Mouse (Mus musculus): ENCODE measurements around the gene Tsen15.
"Not testable (repeated sequence)": the region's sequence is repeated elsewhere in the genome, so short reads cannot be mapped to it uniquely, and the experiment has no call there.

Tsen15 gene

DNA sequence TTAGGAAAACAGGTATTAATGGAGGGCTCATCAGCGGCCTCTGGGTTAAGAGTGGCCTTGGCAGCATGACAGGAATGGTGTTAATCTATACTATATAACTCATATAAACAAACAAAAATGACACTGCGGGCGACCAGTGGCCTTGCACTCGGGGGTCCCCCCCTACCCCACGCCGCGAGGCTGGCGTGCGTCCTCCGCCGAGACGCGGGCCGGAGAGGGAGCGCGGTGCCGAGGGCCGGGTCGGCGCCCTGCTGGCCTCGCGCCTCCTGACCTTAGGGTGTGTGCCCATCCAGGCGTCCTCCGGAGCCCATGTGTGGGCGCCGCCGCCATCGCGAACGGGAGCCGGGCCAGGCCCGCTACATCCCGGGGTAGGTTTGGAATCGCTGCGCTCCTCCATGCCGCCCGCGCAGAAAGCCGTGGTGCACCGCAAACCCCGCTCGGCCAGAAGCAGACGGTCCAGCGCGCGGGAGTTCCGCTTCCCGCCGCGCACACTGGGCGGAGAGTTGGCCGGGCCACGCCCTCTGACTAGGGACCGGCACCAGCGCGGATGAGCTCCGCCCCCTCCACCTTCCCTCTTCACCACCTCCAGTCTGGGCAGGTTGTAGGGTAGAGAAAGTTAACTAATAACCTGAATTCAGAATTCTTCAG lies at the start of gene Tsen15:
Gene Tsen15, minus strand, starts transcription at position 501 of the 648 bp plus-strand sequence.
- peak; percentile 92 to 94 for DNase-seq

DNA sequence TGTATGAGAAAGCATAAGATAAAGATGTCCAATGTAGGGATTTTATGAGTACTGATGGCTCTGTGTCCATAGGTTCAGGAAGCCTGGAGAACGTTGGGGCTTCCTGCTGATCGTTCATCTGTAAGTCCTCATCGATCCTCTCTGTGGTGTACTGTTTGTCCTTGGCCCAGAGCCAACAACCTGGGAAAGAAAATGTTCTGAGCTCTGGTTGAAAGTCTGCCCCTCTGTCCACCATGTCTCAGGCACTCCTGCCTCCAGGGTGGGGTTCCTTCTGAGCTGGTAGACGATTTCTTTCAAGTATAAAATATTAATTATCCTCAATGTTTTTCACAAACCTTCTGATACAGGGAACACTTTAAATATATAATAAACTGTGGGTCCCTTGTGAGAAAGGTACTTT lies 47.7 kb upstream of the Tsen15 start:
- DNase-seq: no peak

DNA sequence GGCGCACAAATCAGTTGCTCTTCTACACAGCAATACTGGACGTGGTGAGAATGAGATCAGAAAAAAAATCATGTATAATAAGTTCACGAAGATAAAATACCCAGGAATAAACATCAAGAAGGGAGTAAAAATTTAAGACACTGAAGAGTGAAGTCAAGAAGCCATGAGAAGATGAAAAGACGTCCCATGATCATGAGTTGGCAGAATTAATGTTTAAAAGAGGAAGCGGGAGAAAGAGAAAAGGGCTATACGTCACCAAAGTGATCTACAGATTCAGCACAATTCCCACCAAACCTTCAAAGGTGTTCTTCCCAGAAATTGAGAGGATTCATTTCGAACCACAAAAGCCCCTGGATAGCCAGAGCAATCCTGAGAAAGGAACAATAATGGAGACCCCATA lies 43.3 kb upstream of the Tsen15 start:
- no peak for DNase-seq

DNA sequence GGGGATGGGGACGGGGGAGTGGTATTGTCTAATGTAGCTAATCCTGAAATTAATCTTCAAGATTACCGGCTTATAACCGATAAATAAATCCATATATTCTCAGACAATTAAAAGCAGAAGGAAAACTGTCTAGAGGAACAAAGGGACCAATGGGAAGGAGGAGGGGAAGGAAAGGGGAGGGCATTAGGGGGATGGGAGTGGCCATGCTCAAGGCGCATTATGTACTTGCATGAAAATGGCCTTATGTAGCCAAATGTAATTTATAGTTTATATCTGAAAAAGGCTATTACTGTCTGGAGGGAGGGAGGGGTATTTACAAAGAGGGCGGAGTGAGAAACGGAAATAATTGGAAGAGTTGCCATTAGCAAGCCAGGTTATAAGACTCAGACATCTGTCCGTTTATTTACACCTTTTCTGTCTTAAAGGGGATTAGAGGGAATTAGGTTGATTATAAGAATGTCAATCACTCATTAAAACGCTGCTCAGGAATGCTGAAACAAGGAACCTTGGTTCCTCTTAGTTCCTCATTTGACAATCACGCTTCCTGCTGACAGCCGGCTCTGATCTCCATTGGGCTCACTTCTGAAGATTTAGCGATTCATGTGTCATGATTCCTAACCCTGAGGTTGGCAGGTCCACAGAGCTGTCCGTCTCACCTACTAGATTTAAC lies 41.6 kb upstream of the Tsen15 start:
- DNase-seq: no peak

DNA sequence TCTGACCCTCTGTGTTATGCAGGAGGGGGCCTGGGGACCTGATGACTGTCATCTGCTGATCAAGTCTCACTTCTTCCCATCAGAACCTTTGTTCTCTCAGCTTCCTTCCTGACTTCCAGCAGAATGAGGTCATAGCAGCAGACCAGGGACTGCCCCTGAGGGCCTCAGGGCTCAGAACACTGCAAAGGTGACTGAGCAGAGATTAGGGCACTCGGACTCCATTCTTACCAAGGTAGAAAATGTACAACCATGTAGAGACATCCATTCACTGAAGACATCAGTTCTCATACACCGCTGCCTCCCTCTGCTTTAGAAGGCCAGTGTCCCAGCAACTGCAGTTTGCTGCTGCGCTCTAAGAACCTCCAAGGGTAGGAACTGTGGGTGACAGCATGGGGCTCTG lies 36.6 kb upstream of the Tsen15 start:
- DNase-seq: no peak

DNA sequence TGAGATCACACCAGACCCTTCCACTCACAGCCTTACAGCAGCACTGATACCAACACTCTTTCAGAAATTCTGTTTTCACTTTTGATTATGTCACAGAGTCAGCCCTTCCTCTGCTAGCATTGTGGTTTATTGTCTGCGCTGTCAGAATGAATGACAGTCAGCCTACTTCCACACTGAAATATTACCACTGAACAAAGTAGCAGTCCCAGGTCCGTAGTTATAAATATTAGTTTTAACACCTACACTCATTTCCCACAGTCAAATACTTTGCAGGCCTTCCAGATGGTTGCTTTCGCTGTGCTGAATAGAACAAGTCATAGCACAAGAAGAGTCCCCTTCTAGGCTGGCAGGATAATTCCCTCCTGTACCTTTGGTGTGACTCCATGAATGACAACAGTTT lies 35.8 kb upstream of the Tsen15 start:
- DNase-seq: no peak

DNA sequence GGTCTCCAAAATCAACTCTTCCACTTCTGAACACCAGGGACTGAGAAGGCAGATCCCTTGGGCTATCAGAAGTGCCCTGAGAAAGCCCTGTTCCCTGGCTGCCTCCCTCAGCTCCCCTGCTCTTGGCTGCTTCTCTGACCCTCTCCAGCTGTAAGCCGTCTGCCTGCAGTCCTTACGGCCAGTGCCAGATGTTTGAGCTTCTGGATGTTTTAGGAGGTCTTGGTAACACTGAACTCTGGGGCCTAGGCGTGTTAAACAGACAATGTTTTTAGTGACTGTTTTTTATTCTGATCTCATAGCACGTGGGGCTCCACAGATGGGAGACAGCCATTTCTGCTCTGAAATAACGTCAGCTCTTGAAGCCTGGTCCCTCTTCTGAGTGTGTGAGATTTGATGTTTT lies 31.1 kb upstream of the Tsen15 start:
- DNase-seq: peak; percentile 43 to 56

DNA sequence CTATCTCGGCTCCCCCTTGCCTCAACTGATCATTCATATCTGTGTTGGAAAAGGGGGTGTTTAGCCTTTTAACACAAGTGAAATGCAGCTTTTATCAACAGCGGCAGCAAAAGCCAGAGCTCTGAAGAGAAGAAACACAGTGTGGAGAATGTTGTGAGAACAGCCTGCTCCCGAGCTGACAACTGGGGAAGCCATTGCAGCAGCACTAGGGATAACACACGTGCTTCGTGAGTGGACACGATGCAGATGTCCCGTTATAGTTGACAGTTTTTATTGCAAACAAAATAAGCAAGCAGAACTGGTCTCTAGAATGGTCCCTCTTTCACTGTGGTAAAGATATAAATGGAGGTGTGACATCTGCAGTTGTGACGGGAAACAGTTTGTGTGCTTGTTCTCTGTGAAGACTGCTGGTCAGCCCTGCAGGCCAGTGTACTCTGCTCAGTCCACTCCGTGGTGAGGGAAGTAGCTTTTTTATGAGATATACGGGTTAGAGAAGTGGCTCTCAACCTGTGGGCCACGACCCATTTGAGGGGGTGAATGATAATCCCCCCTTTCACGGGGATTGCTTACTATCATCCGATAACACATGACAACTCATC lies 29.9 kb upstream of the Tsen15 start:
- DNase-seq: peak; percentile 40 to 56

DNA sequence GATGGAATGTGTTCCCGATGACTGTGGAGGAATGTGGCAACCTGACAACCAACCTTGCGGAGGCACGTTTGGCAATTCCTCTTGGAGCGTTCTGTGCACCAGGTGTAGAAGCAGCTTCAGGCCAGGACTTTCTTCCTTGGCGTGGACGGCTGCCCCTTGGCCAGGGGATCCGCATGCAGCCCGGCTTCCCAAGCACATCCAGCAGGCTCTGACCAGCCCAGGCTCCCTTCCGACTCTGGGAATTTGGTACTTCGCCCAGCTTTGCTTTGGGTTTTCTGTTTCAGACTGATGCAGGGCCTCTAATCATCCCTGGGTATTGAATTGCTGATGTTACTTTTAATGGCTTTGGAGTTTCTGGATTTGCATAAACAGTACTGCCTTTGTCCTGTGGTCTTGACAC lies 28.0 kb upstream of the Tsen15 start:
- no peak for DNase-seq

DNA sequence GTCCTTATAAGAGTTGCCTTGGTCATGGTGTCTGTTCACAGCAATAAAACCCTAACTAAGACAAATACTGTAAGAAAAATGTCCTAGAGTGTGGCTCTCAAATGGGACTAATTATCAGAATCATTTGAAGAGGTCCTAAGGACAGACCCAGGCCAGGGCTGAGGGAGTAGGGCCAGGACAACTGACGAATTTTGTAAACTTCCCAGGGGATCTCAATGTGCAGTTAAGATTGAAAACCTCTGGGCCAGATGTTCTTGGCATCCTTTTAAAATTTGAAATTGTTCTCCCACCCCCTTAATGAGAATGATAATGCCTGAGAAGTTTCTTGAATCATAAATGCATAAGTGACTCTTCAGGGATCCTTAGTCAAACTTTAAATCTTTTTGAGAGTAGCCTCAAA lies 27.5 kb upstream of the Tsen15 start:
- DNase-seq: no peak

DNA sequence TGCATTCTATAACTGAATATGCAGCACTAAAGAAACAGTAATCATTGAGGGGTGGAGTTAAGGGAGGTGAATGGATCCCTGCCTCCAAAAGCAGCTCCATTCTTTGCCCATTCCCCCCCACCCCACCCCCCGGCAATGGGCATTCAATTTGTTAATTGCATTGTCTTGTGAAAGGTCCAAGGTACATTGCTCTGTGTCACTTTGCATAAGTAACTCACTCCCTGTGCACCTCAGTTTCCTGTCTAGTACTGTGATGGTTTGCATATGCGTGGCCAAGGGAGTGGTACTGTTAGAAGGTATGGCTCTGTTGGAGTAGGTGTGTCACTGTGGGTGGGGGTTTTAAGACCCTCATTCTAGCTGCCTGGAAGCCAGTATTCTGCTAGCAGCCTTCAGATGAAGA lies 26.6 kb upstream of the Tsen15 start:
- DNase-seq: no peak

DNA sequence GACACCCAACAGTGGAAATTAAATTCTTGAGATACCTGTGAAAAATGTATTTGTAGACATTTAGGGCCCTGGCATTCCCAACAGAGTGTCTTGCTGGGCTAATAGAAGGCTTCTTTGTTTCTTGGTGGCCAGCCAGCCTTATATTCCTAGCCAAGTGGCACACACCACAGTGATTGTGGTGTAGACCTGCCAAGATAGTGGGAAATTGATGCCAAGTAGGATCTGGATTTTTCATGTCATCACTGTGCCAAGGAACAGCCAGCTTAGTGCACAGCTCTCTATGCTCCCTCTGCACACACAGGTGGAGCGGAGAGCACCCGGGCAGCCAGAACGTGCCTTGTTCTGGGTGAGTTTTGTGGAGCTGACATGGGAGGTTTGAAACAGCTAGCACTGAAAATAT lies 24.2 kb upstream of the Tsen15 start:
- no peak for DNase-seq

DNA sequence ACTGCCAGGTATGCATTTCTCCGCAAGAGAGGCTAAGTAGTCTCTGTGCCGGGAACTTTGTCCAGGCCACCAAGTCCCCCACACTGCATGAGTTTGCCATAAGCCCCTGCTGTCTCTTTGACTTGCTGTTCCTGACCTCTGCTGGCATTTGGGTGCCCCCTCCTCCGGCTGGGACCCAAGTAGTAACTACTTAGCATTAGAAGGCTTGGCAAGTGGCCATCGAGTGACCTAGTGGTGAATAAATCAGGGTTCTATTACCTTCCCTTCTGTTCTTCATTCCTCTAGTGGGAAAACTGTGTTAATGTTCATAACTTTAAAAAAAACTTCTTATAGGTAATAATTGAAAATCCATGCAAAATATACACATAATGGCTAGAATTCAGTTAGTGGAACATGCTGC lies 22.9 kb upstream of the Tsen15 start:
- peak in 1 of 2 experiments; percentile 16 for DNase-seq

DNA sequence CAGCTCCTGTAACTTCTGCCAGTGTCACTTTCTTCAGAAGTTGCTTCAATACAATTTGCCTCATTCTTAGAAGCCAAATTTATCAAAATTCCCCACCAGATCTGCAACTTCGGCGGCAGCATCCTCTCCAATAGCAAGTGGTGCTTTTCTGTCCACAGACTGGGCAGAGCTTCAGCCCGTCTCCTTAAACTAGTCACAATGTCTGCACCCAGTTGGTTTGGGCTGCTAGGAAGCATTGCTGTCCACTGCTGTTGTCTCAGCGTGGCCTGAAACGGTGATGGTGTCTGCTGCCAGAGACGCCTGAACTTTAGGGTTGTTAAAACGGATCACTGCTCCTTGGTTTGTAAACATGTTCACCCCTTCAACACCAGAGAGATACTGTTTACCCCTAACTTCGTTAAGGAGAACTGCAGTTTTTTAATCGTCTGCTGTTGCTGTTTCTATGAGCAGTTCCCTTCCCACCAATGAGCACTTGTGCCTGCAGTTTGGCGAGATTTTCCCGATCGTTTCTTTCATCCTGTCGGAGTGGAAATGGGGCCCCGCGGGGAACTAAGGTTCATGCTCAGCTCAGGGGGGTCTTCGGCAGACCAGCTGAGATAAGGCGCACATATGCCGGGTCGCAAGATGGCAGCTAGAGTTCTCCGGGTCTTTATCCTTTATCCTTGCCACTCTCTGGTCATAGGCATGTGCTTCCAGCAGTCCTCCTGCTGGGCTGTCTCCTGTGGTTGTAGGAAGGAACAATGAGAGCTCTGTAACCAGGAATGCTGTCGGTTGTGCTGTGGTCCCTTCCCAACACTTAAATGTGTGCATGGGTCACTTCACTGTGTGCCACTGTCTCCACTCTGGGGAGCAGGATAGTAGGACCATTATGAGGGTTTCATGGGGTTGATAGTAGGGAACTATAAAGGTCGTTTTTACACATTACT lies 20.8 kb upstream of the Tsen15 start:
- DNase-seq: no peak

DNA sequence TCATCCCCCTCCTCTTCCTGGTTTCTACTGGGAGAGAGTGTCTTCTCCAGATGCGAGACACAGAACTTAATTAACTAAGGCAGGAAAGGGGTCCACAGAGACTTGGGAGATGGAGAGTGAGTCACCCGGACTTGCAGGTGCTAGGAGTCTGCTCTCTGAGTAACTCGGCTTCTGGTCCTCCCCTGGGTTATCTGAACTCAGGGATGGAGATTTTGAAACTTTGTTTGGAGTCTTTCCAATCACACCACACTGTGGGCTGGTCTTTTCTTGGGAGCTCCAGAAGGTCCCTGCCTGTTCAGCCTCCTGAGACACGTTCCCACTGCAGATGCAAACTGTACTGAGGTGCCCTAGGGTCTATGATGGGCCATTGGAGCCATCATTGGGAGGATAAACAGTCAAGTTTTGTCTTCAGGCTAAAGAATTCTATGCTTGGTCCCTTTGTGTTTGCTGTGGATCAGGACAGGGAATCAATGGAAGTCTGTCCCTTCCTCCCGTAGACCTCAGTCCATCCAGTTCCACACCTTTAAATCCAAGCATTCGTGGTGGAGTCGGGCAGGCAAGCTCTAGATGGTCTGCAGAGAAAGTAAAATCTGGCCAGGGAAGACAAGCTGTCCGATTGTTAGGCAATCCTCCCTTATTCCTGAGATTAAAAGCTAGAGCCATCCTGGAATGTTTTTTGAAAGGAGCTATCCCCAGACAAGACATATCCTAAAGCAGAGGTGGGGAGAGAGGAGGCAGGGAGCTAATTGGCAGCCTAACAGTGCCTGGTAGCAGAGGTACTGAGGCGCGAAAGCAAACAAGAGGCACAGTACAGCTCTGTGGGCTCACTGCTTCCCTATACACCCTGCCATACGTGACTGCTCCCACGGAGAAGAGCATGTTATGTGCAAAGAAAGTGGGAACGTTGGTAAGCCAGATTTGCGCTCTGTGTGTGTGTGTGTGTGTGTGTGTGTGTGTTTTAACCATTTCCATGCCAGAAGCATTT lies 14.4 kb upstream of the Tsen15 start:
- peak; percentile 8 to 32 for DNase-seq

DNA sequence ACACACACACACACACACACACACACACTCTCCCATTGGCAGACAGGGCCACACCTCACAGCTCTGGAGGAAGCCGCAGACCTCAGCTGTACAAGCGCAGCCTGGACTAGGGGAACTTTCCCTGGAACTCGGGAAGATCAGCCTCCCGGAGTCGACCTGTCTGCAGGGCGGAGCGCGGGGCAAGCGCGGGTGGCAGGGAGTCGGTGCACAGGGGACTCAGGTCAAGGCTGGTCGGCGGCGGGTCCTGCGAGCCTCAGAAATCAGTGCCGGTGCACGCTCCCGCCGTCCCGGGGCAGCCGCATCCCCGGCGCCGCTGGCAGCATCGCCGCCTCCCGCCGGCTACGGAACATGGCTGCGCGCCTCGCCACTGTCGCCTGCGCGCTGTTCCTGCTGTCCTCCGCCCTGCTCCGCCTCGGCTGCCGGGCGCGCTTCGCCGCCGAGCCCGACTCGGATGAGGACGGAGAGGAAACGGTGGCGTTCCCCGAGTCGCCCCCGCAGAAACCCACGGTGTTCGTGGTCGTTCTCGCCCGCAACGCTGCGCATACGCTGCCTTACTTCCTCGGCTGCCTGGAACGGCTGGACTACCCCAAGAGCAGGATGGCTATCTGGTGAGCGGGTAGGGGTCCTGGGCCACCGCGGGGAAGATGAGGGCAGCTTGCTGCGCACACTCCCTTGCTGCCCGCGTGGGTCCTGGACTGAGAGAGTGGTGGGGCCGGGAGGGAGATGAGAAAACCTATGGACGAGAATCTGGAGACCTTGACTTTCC lies 13.5 kb upstream of the Tsen15 start, which contains the start of gene Colgalt2:
Gene Colgalt2, plus strand, starts transcription at position 41 of the 766 bp plus-strand sequence.
- peak; percentile 65 to 75 for DNase-seq

DNA sequence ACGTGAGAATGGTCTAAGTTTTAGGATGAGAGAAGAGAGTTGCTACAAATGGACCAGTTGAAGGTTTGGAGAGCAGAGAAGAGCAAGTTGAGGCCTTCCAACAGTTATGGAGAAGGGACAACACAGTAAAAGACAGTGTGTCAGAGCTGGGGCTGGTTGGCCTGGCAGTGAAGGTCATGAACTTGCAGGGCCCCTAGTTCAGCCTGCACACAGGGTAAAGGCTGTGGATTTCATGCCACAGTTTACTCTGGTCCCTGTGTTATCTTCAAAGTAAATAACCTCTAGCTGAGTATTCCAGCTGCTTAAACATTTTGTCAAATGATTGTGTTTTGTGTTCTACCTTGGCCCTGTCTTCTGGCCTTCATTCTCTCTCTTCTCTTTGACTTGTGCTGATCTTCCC lies 12.2 kb upstream of the Tsen15 start:
- no peak for DNase-seq

DNA sequence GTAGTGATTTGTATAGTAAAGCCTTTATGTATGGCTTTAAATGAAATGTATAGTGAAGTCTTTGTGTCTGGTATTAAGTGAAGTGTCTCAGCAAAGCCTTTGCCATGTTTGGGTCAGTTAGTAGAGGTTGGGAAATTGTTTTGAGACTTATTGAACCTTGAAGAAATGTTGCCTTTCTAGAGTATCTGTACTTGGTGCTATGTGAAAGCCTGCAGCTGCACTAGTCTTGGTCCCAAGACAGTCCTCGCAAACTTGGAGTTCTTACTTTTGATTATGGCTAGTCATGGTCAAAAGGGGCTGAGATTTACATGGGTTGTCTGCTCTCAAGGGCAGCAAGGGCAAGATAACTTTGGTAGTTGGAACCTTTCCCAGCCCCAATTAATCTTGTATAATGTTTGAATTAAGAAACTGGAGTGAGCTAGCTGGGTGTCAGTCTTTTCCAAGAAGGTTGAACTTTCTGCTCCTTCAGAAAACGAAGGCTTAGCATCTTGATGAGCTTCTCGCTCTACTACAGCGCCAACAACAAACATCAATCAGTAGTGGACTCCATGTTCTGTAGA lies 8.5 kb upstream of the Tsen15 start:
- no peak for DNase-seq

DNA sequence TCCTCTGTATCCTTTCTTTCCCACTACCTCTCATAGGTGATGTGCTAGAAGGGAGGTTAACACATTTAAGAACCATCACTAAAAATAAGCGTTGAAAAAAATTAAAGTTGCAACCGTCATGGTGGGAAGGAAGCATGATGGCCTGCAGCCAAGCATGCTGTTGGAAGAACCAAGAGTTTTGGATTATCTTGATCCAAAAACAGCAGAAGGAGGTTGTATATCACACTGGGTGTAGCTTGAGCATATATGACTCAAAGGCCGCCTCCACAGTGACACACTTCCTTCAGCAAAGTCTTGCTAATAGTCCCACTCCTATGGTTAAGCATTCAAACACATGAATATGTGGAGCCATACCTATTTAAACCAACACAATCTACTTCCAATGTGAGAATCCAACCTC lies 7.6 kb upstream of the Tsen15 start:
- DNase-seq: no peak

DNA sequence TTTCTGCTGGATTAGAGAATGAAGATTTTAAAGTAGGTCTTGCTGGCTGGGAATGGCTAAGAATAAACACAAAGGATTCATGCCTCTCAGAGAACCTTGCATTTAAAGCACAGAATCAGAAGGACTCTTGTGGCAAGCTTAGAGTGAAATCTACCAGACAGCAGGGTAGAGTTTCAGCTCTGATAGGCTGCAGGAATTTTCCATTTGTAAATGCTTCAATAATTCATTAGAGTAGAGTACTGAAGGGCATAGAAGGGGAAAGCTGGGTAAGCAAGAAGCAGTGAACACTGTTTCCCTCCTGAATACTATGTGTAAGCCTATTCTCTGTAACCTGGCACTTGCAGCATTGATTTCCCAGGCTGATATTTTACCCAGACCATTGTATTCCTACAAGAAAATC lies 2.8 kb upstream of the Tsen15 start:
- no peak for DNase-seq

DNA sequence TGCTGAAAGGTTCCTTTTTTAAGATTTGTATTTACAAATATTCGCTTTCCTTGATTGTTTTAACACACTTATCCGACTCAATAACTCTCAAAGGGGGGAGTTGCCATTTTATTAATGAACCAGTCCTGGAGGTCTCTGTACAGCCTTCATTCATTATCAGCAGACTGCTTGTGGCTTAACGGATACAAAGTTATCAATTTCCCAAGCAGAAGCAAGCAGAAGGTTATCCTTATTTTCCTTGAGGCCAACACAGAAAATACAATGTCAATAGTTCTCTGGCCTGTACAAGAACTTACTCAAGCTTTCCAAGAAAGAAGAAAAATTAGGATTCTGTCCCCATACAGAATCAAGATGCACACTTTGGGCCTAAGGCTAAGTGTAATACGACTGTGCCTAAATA lies 795 bp downstream of the Tsen15 start:
- not testable (repeated sequence) for DNase-seq
